Mouse (Mus musculus): ENCODE results near the gene Alg14. TPM values are rescaled to one million over a fixed set of nuclear protein-coding genes. Genes with fewer than 3 reads are reported as not detected.

The Alg14 gene
- polyA plus RNA-seq, 1 experiment from 2014 or later = 37.7 TPM

- Histone ChIP-seq H3K36me3 (ENCODE audit: control insufficient read depth, insufficient read depth, low read length) (no peaks in the 10 kb centered on the region), H3K27me3 (ENCODE audit: control insufficient read depth, insufficient read depth, low read length) (no peaks in the 10 kb centered on the region), H3K4me1 (ENCODE audit: control insufficient read depth, insufficient read depth, low read length) (no peaks in the 10 kb centered on the region), H3K4me3 (ENCODE audit: low read depth, low read length) (no peak overlapping the region), H3K9me3 (ENCODE audit: control insufficient read depth, low read length) (no peaks in the 10 kb centered on the region), H3K4me2 (ENCODE audit: low read depth) (no peak overlapping the region), H3K9ac (ENCODE audit: low read length) (no peak overlapping the region), H3K27ac (ENCODE audit: low read depth, low read length) (no peak overlapping the region)
- DNase-seq (ENCODE audit: low spot score) = no peak
- WGBS = 85% methylated on average over 8 of the region's 8 CpGs
- ATAC-seq (ENCODE audit: insufficient read depth, low FRiP score, low TSS enrichment) = no peak
Observed at GRCm38 (mm10) chr3:121371527-121372220, 80.1 kb downstream of the Alg14 start.

- H3K4me1 ChIP-seq (ENCODE audit: control insufficient read depth, insufficient read depth, low read length) = no peaks in the 10 kb centered on the region
- no peak overlapping the region for H3K4me2 ChIP-seq (ENCODE audit: low read depth)
- H3K9ac ChIP-seq (ENCODE audit: low read length) = no peak overlapping the region
- 61% methylated on average over 9 of the region's 9 CpGs for WGBS
- H3K9me3 ChIP-seq (ENCODE audit: control insufficient read depth, low read length) = no peaks in the 10 kb centered on the region
- no peaks in the 10 kb centered on the region for H3K36me3 ChIP-seq (ENCODE audit: control insufficient read depth, insufficient read depth, low read length)
- DNase-seq (ENCODE audit: low spot score) (no peak), ATAC-seq (ENCODE audit: insufficient read depth, low FRiP score, low TSS enrichment) (no peak)
- no peaks in the 10 kb centered on the region for H3K27me3 ChIP-seq (ENCODE audit: control insufficient read depth, insufficient read depth, low read length)
- H3K27ac ChIP-seq (ENCODE audit: low read depth, low read length) = no peak overlapping the region
- no peak overlapping the region for H3K4me3 ChIP-seq (ENCODE audit: low read depth, low read length)
Observed at GRCm38 (mm10) chr3:121373897-121374441, 82.4 kb downstream of the Alg14 start.

GRCm38 (mm10) chr3:121375541-121376129, 84.1 kb downstream of the Alg14 start:
- Histone ChIP-seq H3K4me2 (ENCODE audit: low read depth) (no peak overlapping the region), H3K27me3 (ENCODE audit: control insufficient read depth, insufficient read depth, low read length) (no peaks in the 10 kb centered on the region), H3K4me1 (ENCODE audit: control insufficient read depth, insufficient read depth, low read length) (no peaks in the 10 kb centered on the region), H3K9ac (ENCODE audit: low read length) (no peak overlapping the region), H3K9me3 (ENCODE audit: control insufficient read depth, low read length) (no peaks in the 10 kb centered on the region), H3K36me3 (ENCODE audit: control insufficient read depth, insufficient read depth, low read length) (no peaks in the 10 kb centered on the region), H3K4me3 (ENCODE audit: low read depth, low read length) (no peak overlapping the region), H3K27ac (ENCODE audit: low read depth, low read length) (no peak overlapping the region)
- no peak for DNase-seq (ENCODE audit: low spot score)
- WGBS = 66% methylated on average over 7 of the region's 7 CpGs
- ATAC-seq (ENCODE audit: insufficient read depth, low FRiP score, low TSS enrichment) = no peak

- no peaks in the 10 kb centered on the region for H3K27me3 ChIP-seq (ENCODE audit: control insufficient read depth, insufficient read depth, low read length)
- H3K4me3 ChIP-seq (ENCODE audit: low read depth, low read length) = no peak overlapping the region
- H3K4me2 ChIP-seq (ENCODE audit: low read depth) = no peak overlapping the region
- DNase-seq (ENCODE audit: low spot score) (no peak), ATAC-seq (ENCODE audit: insufficient read depth, low FRiP score, low TSS enrichment) (no peak)
- H3K4me1 ChIP-seq (ENCODE audit: control insufficient read depth, insufficient read depth, low read length) = no peaks in the 10 kb centered on the region
- 45% methylated on average over 15 of the region's 15 CpGs for WGBS
- no peak overlapping the region for H3K9ac ChIP-seq (ENCODE audit: low read length)
- H3K36me3 ChIP-seq (ENCODE audit: control insufficient read depth, insufficient read depth, low read length) = no peaks in the 10 kb centered on the region
- H3K9me3 ChIP-seq (ENCODE audit: control insufficient read depth, low read length) = no peaks in the 10 kb centered on the region
- H3K27ac ChIP-seq (ENCODE audit: low read depth, low read length) = no peak overlapping the region
Observed at GRCm38 (mm10) chr3:121378708-121379612, 87.4 kb downstream of the Alg14 start.

- Histone ChIP-seq H3K4me1 (ENCODE audit: control insufficient read depth, insufficient read depth, low read length) (no peaks in the 10 kb centered on the region), H3K9me3 (ENCODE audit: control insufficient read depth, low read length) (no peaks in the 10 kb centered on the region), H3K27me3 (ENCODE audit: control insufficient read depth, insufficient read depth, low read length) (no peaks in the 10 kb centered on the region), H3K36me3 (ENCODE audit: control insufficient read depth, insufficient read depth, low read length) (no peaks in the 10 kb centered on the region), H3K4me3 (ENCODE audit: low read depth, low read length) (no peak overlapping the region), H3K27ac (ENCODE audit: low read depth, low read length) (no peak overlapping the region), H3K9ac (ENCODE audit: low read length) (no peak overlapping the region), H3K4me2 (ENCODE audit: low read depth) (no peak overlapping the region)
- ATAC-seq (ENCODE audit: insufficient read depth, low FRiP score, low TSS enrichment) (no peak), DNase-seq (ENCODE audit: low spot score) (no peak)
- 85% methylated on average over 5 of the region's 5 CpGs for WGBS
Observed at GRCm38 (mm10) chr3:121379699-121380098, 88.1 kb downstream of the Alg14 start.

GRCm38 (mm10) chr3:121387471-121388009, 96.0 kb downstream of the Alg14 start:
- no peaks in the 10 kb centered on the region for H3K27me3 ChIP-seq (ENCODE audit: control insufficient read depth, insufficient read depth, low read length)
- H3K9ac ChIP-seq (ENCODE audit: low read length) = no peak overlapping the region
- no peaks in the 10 kb centered on the region for H3K9me3 ChIP-seq (ENCODE audit: control insufficient read depth, low read length)
- no peaks in the 10 kb centered on the region for H3K4me1 ChIP-seq (ENCODE audit: control insufficient read depth, insufficient read depth, low read length)
- H3K27ac ChIP-seq (ENCODE audit: low read depth, low read length) = no peak overlapping the region
- WGBS = 70% methylated on average over 3 of the region's 3 CpGs
- no peak overlapping the region for H3K4me3 ChIP-seq (ENCODE audit: low read depth, low read length)
- no peak for DNase-seq (ENCODE audit: low spot score)
- no peak for ATAC-seq (ENCODE audit: insufficient read depth, low FRiP score, low TSS enrichment)
- H3K36me3 ChIP-seq (ENCODE audit: control insufficient read depth, insufficient read depth, low read length) = no peaks in the 10 kb centered on the region
- no peak overlapping the region for H3K4me2 ChIP-seq (ENCODE audit: low read depth)

- Histone ChIP-seq H3K36me3 (ENCODE audit: control insufficient read depth, insufficient read depth, low read length) (no peaks in the 10 kb centered on the region), H3K27me3 (ENCODE audit: control insufficient read depth, insufficient read depth, low read length) (no peaks in the 10 kb centered on the region), H3K4me3 (ENCODE audit: low read depth, low read length) (no peak overlapping the region), H3K4me2 (ENCODE audit: low read depth) (no peak overlapping the region), H3K4me1 (ENCODE audit: control insufficient read depth, insufficient read depth, low read length) (no peaks in the 10 kb centered on the region), H3K9ac (ENCODE audit: low read length) (no peak overlapping the region), H3K9me3 (ENCODE audit: control insufficient read depth, low read length) (no peaks in the 10 kb centered on the region), H3K27ac (ENCODE audit: low read depth, low read length) (no peak overlapping the region)
- ATAC-seq (ENCODE audit: insufficient read depth, low FRiP score, low TSS enrichment) (no peak), DNase-seq (ENCODE audit: low spot score) (no peak)
- WGBS = 63% methylated on average over 8 of the region's 8 CpGs
Observed at GRCm38 (mm10) chr3:121389366-121389765, 97.8 kb downstream of the Alg14 start.

- H3K27ac ChIP-seq (ENCODE audit: low read depth, low read length) = no peak overlapping the region
- peak overlapping the region; percentile 25 for H3K4me2 ChIP-seq (ENCODE audit: low read depth)
- H3K4me1 ChIP-seq (ENCODE audit: control insufficient read depth, insufficient read depth, low read length) = no peaks in the 10 kb centered on the region
- peak overlapping the region; percentile 3; the same call in 1 of the 2 replicates for H3K4me3 ChIP-seq (ENCODE audit: low read depth, low read length)
- 14% methylated on average over 17 of the region's 17 CpGs for WGBS
- ATAC-seq (ENCODE audit: insufficient read depth, low FRiP score, low TSS enrichment) (peak; percentile 89), DNase-seq (ENCODE audit: low spot score) (peak; percentile 71)
- H3K9me3 ChIP-seq (ENCODE audit: control insufficient read depth, low read length) = no peaks in the 10 kb centered on the region
- H3K9ac ChIP-seq (ENCODE audit: low read length) = no peak overlapping the region
- H3K36me3 ChIP-seq (ENCODE audit: control insufficient read depth, insufficient read depth, low read length) = no peaks in the 10 kb centered on the region
- H3K27me3 ChIP-seq (ENCODE audit: control insufficient read depth, insufficient read depth, low read length) = no peaks in the 10 kb centered on the region
Observed at GRCm38 (mm10) chr3:121389860-121390530, 98.4 kb downstream of the Alg14 start.

All from neural tube, embryonic 11.5 days (tissue).